Mouse (Mus musculus) layer of hippocampus, adult 9-11 months (tissue): ENCODE results near the gene Itsn1.

Experiments
- DNase-seq: peaks from one replicate; pipeline ENCODE4 v3.0.0; 2022

The Itsn1 gene

DNA sequence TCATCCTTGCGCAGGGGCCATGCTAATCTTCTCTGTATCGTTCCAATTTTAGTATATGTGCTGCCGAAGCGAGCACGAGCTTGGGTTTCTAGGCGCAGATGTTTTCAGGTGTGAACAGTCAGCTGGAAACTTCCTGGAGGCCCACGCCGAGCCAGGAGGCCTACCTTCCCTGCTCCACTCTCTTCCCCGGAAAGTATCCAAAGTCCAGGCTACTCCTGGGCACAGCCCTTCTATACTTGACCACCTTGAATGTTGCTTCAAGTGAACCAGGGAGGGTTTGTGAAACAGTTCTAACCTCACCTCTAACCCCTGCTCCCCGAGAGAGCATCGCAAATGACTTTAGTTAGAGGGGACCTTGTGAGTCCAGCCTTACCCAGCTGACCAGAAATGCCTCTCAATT is 192.3 kb downstream of the Itsn1 start:
- DNase-seq = no peak

DNA sequence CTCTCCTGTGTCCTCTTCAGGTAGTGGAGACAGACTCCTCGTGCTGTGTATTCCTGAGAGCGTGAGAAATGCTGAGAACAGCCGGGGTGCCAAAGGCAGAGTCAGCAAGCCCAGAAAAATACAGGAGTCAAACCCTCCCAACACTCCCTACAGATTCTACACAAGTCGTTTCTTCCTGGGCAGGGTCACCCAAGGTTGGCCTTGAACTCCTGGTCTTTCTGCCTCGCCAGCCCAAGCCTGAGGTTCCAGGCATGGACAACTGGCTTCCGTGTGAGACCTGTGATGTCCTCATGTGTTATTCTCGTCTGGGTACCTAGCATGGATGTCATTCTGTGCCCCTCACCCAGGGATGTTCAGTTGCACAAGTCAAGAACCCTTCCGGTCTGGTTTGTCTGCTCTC is 193.9 kb downstream of the Itsn1 start:
- DNase-seq = no peak

DNA sequence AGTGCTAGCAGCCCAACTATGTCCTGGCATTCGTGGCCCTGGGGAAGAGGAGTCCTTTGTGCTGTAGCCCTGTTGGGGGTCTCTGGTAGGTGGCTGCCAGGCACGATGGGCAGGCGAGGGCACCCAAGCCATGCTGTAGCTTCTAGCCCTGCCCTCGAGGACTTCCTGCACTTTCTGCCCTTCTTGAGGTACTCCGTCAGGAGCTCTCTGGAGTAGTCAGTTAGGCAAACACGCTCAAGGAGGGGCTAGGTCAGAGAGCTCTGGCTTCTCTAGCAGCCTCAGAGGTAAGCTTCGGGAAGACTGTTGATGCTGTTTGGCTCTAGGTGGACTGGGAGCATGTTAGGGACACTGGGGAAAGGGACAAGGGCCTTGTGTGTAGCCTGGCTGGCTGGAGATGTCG is 195.3 kb downstream of the Itsn1 start:
- DNase-seq = no peak

DNA sequence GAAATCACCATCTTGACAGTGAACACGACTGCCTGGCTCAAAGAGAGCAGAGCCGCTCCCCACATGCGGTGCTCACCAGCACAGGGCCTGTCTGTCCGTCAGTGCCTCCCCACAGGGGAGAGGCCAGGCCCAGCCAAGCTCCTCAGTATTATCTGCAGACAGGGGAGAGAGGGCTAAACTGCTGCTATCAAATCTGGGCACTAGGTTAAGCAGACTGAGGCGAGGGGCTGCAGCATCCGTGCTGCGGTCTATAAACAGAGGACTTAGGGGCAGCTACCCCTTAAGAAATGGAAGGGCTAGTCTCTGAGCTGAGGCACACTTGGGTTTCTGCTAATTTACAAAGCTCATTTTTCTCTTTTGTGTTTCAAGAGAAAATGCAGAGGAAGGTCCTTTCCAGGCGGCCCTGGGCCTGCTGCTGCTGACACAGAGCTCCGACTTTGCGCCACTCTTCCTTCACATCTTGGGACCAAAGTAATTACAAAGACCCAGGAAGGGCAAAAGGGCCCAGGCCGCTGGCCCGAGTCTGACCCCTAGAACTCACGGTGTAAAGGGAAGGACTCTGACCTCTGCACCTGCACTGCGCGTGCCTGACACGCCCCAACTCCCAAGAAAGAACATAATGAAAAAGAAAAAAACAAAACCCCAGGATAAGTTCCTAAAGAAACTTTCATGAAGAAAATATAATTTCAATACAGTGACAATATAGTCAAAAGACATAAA is 199.0 kb downstream of the Itsn1 start:
- DNase-seq = no peak

DNA sequence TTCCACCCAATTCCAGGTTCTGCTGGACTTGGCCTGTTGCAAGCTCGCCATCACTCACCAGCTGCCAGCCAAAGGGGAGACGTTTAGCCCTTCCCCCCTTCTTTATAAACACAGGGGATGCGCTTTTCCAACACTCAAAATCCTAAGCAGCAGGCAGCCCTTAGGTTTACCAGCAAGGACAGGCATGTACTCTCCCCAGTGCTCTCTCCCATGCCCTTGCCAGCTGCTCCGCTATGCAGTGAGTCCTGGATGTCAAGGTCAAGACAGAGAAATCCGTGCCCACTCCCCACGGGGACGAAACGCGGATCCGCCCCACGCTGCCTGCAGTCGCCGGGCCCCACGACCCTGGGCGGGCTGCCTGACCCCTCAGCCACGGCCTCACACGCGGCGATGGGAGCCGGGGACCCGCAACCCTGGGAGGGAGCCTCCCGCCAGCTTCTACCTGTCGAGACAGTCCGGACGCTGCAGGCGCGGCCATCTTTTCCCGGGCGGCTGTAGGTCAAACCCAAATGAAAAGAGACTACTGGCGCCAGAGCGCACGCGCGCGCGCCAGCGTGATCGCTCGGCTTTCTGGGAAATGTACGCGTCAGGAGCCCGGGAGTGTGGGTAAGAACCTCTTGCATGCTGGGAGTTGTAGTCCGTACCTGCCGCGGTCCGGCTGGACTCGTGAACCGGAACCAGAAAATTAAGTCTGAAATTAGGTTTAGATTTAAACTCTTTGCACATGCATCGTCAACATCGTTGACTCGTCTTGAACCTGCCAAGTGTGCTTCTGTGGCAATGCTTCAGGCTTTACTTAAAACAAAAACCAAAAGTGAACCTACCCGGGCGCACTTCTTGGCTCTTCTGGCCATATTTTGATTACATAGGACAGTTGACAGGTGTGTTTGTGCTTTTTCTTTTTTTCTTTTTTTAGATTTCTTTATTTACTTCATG is 202.3 kb downstream of the Itsn1 start:
- peak; percentile 96 for DNase-seq

DNA sequence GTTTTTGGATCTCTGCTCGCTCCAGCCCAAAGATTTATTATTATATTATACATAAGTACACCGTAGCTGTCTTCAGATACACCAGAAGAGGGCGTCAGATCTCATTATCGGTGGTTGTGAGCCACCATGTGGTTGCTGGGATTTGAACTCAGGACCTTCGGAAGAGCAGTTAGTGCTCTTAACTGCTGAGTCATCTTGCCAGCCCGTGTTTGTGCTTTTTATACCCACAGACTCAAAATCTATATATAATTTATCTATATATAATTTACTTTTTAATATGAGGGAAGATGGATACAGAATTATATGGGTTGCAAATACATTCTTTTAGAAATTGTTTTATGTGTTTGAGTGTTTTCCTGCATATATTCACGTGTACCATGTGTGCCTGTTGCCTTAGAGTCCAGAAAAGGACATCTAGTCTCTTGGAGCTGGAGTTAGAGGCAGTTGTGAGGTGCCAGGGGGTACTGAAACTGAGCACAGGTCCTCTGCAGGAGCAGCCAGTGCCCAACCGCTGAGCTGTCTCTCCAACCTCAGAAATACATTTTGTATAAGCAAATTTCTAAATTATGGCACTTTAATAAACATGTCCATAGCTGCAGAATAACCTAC is 203.1 kb downstream of the Itsn1 start:
- DNase-seq = no peak

DNA sequence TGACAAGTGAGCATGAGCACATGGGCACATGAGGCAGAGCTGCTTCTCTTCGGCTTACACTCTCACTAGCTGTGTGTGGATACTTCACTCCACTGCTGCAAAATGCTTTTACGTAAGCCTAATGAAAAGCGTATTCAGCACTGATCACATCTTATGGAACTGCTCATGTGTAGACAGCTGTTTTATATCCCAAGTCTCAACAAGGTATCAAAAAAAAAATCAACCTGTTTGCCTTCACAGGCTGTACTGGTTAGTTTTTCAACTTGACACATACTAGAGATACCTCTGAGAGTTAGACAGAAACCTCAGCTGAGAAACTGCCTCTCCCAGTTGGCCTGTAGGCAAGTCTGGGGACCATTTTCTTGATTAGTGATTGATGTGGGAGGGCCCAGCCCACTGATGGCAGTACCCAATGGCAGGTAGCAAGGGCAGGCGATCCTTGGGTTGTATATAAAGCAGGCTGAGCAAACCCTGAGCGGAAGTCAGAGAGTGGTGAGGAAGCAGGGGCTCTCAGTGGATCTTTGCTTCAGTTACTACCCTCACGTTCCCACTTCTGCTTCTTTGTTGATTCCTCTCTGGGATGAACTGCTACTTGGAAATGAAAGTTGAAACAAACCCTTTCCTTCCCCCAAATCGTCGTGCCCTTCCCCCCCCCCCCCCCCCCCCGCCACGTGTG is 203.9 kb downstream of the Itsn1 start:
- no peak for DNase-seq

DNA sequence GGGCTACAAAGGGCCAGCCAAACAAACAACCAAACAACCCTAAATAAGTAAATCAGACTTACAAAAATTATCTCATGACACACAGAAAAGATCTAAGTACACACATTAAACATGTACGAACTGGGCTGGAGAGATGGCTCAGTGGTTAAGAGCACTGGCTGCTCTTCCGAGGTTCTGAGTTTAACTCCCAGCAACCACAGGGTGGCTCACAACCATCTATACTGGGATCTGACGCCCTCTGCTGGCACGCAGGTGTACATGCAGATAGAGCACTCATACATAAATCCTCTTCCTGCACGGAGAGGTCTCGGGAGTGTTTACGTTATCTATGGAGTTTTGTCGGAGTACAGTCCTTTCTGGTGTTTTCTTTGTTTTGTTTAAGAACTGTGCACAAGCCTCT is 206.0 kb downstream of the Itsn1 start:
- no peak for DNase-seq

DNA sequence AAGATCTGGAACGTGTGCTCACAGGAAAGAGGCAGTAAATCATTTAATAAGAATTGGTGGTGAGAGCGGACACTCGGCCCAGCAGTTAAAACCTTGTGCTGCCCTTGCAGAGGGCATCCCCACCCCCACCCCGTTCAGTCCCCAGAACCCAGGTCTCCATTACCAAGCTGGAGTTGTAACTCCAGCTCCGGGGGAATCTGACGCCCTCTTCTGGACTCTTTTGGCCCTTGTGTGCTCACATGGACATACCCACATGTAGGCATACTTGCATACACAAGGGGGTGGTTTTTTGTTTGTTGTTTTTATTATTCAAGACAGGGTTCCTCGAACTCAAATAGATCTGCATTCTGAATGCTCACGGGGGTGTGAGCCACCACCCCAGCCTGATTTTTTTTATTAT is 206.6 kb downstream of the Itsn1 start:
- no peak for DNase-seq

DNA sequence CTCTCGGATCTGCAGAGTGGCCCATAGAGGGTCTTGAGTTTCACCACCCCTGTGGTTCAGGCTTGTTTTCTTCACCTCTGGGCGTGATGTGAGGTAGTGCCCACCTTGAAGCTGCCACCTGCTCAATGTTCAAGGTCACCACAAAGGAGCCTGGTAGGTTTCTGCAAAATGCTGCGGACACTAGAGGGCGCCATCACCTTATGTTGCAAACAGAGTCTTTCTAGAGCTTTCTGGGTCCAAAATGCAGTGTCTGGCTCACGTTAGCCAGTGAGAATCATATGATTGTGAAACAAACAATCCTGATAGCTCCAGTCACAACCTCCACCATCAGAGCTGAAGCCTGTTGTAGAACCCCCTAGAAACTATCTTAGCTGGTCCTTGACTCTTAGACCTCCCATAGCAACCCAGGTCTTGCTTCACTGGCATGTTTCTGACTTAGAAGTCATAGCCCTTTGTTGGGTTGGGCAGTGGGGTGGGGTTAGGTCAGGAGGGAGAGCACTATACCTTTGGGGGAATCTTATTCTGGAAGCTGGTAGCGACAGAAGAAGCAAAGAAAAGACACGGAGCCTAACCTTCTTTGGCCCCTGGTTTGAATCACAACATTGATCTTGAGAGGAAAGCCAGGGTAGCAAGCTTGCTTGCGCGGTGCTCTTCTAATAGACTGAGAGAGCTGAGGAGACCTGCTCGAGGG is 207.4 kb downstream of the Itsn1 start:
- peak; percentile 73 for DNase-seq

DNA sequence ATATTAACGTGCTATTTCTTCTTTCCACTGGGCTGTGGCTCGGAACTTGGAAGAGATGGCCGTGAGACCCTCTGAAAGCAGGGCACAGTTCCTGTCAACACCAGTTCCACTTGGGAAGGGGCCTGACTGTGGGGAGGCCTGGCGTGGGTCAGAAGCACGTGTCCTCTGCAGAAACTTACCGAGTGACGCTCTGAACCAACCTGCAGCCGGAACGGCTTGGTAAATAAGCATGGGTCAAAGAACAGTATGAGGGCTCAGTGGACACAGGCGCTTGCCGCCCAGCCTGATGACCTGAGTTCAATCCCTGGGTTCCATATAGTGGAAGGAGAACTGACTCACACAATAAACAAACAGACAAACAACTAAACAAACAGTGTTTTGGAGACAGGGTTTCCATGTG is 208.2 kb downstream of the Itsn1 start:
- no peak for DNase-seq

DNA sequence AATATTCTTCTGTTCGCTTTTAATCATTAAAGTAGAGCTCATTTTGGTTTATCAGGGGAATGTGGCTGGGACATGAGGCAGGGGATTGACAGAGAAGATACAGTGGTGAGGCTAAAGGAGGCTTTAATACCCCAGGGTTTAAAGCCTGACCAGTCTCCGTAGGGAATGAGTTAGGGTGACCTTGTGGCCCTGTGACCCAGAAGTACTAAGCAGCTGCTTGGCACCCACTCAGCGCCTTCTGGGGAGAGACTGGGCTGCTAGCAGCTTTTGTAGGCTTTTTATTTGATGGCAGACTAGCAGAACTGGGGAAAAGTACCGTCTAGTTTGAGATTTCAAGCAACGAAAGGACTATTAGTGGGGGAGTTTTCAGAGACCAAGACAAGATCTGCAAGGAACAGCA is 209.1 kb downstream of the Itsn1 start:
- no peak for DNase-seq

DNA sequence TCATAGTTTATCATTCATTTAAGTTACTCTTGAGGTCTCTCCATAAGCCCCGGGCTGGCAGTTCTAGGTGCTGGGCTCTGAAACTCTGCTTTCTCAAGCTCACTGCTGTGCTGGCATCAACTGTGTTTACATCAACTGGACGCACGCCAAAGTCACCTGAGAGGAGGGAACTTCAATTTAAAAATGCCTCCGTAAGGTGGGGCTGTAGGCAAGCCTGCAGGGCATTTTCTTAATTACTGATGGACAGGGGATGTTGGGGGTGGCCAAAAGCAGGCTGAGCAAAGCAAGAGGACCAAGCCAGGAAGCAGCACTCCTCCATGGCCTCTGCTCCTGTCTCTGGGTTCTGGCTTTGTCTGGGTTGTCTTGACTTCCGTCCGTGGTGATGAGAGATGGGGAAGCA is 211.6 kb downstream of the Itsn1 start:
- no peak for DNase-seq

DNA sequence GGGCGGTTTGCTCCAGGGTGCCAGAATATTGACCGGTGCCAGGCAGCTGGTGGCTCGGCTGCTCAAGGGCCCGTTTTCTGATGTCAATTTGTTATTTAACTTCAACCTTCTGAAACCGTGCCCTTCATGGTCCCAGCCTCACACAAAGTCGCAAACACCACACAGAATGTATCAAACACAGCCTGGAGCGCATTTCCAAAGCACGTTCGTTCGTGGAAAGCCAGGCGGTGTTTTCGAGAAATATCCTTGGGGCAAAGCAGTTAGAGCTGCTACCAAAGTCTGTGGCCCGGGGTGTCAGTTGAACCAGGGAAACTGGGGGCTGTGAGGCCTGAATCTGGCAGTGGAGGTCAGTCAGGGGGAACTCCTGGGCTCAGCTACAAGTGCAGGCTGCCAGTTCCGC is 213.1 kb downstream of the Itsn1 start:
- no peak for DNase-seq

DNA sequence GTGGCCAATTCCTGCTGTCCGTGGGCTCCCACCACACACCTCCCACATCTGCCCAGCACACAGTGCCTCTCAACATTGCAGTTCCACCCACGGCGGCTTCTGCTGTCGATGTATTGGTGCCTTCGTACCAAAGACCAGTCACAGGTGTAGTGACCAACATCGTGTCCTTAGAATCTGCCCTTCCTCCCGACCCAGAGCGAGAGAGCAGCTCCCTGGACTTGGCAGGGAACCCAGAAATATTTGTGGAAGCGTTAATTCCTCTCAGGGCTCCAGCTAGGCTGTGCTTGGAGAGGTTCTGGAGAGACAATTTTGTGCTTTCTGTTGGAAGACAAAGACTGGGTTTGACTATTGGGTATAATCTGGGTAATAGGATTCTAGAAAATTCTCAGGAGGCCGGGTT is 217.2 kb downstream of the Itsn1 start:
- DNase-seq = no peak

DNA sequence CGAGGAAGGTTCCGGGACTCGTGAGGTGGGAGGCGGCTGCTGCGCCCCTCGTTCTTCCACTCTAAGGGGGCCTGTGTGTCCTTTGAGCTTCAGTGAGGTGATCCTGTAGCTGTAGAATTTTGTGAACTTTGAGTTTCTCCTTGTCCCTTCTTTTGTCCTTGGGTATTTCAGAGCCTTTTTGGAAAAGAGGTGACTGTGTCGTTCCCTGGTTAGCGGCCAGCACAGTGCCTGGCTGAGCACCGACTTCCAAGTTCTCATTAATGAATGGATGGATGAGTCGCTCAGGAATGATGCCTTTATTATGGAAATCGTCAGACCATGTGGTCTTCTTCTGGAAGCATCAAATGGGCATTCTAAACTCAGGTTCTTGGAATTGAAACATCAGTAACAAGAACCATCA is 218.0 kb downstream of the Itsn1 start:
- DNase-seq = no peak

DNA sequence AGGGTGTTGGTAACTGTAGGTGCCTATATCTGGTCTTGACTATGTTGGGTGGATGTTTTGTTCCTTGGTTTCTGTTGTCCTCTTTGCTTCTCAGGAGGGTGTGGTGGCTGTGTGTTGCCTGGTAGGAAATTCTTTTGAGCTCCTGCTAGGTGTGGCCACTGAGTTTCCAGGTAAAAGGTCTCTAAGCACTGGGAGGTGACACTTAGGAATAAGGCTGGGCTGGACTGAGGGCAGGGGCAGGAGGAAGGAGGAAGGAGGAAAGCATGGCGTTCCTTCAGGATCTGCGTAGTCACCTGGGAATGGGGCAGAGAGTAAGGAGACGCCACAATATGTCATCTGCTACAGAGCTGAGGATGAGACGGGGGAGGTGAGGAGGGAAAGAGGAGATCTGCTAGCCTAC is 224.9 kb downstream of the Itsn1 start:
- DNase-seq = no peak

DNA sequence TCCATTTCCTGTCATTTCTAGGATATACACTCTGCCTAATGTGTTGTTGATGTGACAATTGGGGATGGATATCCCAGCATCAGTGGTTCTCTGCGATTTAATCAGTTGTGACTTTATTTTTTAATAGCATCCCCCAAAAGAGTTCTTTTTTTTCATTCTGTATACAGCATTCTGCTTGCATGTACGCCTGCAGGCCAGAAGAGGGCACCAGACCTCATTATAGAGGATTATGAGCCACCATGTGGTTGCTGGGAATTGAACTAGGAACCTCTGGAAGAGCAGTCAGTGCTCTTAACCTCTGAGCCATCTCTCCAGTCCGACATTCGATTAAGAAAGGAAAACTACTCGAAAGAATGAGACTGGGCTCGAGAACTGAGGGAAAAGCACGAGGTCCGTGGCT is 225.7 kb downstream of the Itsn1 start:
- DNase-seq = no peak

DNA sequence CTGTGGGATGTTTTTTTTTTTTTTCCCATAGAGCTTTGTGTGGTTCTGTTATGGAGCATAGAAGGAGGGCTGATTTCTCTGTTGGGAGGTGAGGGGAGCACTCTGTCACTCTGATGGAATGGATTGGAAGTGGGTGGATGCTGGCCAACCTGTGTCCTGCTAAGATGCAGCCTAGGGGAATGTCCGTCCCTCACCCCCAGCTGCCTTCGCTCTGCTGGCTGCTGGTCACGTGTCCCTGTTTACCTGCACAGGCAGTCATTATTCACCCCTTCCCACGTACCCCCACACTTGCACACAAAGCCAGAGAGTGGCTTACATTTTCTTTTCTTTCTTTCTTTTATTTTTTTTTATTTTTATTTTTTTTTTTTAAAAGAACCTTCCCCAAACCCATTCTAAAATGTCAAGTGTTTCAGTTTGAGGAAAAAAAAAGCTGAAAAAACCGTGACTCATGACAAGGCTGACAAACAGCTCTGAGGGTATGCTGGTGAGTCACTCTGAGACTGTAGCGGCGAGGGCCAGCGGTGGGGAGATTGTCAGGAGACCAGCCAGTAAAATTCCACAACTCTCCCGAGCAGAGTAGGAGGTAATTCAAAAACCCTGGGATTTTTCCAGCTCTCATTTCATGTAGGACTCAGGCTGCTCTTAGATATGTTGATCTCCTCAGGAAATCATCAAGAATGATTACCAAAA is 233.3 kb downstream of the Itsn1 start:
- peak; percentile 85 for DNase-seq

DNA sequence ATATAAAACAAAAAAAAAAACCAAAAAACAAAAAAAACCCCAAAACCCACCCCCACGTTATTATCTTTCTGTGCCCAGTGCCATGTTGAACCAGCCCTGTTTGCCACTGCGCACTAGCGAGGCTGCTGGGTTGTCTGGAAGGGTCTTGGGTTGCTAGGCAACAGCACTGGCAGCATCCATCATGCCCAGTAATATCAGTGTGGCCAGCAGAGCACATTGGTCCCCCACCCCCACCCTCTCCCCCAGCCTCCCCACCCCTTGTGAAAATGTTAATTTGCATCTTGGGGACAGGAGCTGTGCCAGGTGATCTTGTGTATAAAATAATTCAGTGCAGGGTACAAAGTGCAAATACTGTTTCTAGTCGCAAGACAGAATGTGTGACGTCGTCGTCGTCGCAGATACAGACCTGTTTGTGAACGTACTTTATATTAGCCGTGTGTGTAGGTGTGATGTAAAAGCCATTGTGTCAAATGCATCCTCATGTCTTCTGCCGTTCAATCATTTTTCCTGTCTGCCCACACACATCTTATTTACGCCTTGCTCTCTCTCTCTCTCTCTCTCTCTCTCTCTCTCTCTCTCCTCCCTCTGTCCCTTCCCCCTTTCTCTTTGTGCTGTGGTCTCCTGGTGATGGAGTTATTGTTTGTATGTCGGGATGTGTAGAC is 233.9 kb downstream of the Itsn1 start:
- DNase-seq = peak; percentile 70

DNA sequence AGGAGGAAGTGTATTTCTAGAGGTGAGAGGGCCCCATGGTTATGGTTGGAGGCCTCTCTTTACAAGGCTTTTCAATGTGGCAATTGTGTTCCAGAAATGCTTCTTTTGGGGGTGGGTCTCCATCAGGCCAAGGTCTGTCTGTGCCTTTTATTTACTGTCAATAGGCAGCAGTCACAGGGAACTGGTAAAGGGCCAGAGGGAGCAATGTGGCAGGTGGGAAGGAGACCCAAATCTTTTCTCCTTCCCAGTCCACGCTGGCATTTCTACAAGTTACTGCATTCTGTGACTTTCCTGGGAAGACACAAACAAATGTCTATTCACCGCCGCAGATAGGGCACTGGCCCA is 234.4 kb downstream of the Itsn1 start:
- no peak for DNase-seq
